Mouse (Mus musculus) left cerebral cortex, adult 2 months (tissue): ENCODE measurements at regions not wholly inside any gene's neighbourhood (a gene's known extent, or its start where the extent isn't known, plus 50 kb on each side); places are given as distances from the start of the nearest gene placed in this dataset.

Source experiments
- DNase-seq, 2 experiments: peaks; one replicate each; pipeline ENCODE4 v3.0.0; 2021 to 2022; ENCODE audit warnings: low spot score in 2 of 2, mixed read lengths in 1 of 2; ENCODE audit errors: extremely low spot score in 1 of 2
- H3K27ac ChIP-seq: fragments of 200-600 bp; 2 replicates; pipeline ENCODE4 v1.8.1; 2022
- H3K4me3 ChIP-seq: fragments of 200-600 bp; 2 replicates; pipeline ENCODE4 v1.8.1; 2022
- CTCF ChIP-seq: fragments of 200-600 bp; IDR thresholded peaks from 2 replicates; pipeline ENCODE4 v1.8.1; 2022; ENCODE audit warnings: antibody characterized with exemption, mild to moderate bottlenecking, moderate library complexity
- intact Hi-C: fragments of 180-260 bp; cut with DNase I; formaldehyde crosslinking; loops from one replicate; pipeline ENCODE4 v1.15.1; 2025

DNA sequence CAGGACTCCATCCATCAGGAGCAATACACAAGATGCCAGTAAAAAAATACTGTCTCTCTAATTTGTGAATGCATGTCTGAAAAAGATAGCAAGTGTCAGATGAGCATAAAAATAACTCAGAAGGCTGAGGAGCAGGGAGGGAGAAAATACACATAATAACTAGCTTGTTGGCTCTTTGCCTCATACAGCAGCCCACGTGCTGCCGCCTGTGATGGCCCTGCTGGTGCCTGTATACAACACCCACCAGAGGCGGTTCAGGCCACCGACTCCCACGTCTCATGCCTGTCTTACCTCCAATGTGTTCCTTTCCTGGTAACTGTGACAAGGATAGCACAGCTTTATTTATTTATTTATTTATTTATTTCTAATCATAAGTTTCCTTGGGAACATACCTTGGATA is 119.5 kb upstream of the Sgk1 start:
- Histone ChIP-seq H3K27ac (peak overlapping the region; percentile 51), H3K4me3 (no peak overlapping the region)
- TF ChIP-seq CTCF: no peak
- intact Hi-C loops: loop anchor here (5.0 kb wide), 3 partner anchors 105 to 280 kb away; no protein-coding TSS in a partner anchor
- DNase-seq: peak; percentile 37 to 44

DNA sequence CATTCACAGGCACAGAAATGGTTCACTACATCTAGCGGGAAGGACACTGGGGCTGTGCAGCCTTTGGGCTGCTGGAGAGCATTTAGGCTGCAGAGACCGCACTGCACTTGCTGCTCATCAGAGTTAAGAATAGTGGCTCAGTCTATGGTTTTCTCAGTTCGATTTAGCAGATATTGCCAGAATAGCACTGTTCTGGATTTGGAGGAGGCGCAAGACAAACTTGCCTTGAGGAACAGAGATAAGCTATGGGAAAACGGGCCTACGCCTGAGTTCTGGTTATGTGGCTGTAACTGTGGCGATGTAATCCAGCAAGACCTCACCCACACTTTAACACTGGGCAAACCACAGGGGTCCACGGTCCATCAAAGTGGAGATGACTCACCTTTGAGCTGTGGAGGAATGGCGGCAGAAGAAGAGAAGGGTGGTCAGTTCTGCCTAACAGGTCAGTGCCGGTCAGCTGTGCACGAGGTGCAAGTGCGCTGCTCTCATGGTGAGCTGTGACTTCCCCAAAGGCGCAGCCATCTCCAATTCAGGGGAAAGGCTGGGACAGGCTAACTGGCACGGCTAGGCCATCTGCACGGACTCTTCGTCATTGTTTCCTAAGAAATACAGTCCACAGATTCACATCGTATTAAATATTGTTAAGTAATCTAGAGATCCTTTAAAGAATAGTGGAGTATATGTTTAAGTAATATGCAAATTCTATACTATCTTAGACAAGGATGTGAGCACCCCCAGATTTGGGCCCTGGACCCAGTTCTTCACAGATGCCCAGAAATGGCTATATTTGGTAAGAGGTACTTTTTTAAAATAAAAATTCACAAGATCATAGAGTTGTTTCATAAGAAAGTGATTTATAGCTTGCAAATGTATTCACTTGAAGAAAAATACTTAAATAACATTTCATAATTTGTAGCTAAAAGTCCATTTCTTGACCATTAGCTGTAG is 118.7 kb upstream of the Sgk1 start:
- no peak overlapping the region for H3K4me3 ChIP-seq
- TF ChIP-seq CTCF: no peak
- peak overlapping the region; percentile 51 for H3K27ac ChIP-seq
- no peak for DNase-seq
- intact Hi-C loops: loop anchor here (5.0 kb wide), 3 partner anchors 106 to 281 kb away; no protein-coding TSS in a partner anchor

DNA sequence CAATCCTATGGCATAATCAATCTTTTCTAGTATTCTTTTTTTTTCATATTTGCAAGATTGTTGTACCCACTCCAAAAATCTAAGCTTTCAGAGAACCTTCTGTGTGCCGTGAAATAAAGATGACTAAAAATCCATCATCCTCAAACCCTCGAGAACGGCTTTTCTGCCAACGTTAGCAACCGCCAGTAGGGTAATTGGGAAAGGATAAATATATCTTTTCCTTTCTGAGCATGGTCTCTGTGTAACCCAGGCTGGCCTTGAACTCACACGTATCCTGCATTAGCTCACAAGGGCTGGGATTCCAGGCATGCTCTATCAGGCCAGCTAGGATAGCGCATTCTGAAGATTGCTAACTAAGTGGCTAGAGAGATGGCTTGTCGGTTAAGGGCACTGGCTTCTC is 117.9 kb upstream of the Sgk1 start:
- Histone ChIP-seq H3K27ac (peak overlapping the region; percentile 67), H3K4me3 (no peak overlapping the region)
- no peak; the same call in 1 of the 2 replicates for TF ChIP-seq CTCF
- intact Hi-C loops: loop anchor here (5.0 kb wide), 3 partner anchors 107 to 282 kb away; no protein-coding TSS in a partner anchor
- DNase-seq: no peak

DNA sequence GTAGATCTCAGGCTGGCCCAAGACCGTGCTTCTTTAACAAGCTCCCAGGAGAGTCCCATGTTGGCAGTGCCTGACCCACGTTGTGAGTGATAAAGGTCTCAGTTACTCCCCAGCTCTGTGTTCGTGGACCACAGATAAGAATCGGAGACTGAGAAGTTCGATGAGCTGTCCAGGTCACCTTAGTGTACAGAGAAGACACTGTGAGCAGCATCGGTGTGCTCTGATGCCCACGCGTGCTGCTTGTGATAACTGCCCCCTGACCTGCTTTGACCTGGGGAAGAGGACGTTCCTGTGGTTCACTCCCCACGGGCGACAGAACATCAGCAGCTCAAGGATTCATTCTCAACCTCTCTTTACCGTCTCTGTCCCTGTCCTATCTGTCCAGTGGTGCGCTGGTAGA is 117.1 kb upstream of the Sgk1 start:
- no peak overlapping the region for H3K4me3 ChIP-seq
- intact Hi-C loops: loop anchor here (5.0 kb wide), 3 partner anchors 108 to 283 kb away; no protein-coding TSS in a partner anchor
- H3K27ac ChIP-seq: no peak overlapping the region; the same call in 1 of the 2 replicates
- TF ChIP-seq CTCF: no peak
- no peak for DNase-seq

DNA sequence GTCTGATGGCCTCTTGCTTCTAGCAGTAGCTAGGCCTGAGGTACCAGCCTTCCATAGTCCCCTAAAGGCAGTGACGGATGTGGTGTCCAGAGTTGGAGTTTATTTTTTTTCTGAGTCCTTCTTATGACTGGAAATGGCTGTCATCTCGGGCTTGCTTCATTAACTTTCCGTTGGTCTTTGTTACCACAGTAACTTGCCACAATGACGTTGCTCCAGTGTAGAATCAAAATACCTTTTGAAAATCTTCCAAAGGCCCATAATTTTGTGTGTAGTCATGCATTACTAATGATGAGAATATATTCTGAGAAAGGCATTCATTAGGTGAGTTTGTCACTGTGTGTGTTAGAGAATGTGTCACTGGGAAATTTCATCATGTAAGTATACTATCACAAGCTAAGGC is 108.4 kb upstream of the Sgk1 start:
- no peak overlapping the region for H3K4me3 ChIP-seq
- H3K27ac ChIP-seq: no peak overlapping the region
- intact Hi-C loops: no loop called here
- TF ChIP-seq CTCF: no peak
- DNase-seq: no peak

DNA sequence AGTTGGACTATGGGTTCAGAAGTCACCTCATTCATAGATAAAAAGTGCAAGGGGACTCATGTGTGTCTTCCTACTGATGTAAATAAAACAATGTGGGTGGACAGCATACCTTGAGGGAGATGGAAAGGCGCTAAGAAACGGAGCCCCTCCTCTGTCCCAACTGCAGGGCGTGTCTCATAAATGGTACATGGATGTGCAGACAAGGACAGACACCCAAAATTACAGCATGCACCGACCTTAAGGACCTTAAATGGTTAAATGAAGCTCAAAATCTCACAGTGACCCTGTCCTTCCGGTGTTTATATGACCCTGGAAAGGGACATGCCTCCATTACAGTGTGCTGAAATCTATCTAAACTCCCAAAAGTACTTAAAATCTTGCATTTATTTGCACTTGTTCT is 106.5 kb upstream of the Sgk1 start:
- TF ChIP-seq CTCF: no peak
- no peak overlapping the region for H3K4me3 ChIP-seq
- H3K27ac ChIP-seq: no peak overlapping the region
- intact Hi-C loops: no loop called here
- DNase-seq: no peak

DNA sequence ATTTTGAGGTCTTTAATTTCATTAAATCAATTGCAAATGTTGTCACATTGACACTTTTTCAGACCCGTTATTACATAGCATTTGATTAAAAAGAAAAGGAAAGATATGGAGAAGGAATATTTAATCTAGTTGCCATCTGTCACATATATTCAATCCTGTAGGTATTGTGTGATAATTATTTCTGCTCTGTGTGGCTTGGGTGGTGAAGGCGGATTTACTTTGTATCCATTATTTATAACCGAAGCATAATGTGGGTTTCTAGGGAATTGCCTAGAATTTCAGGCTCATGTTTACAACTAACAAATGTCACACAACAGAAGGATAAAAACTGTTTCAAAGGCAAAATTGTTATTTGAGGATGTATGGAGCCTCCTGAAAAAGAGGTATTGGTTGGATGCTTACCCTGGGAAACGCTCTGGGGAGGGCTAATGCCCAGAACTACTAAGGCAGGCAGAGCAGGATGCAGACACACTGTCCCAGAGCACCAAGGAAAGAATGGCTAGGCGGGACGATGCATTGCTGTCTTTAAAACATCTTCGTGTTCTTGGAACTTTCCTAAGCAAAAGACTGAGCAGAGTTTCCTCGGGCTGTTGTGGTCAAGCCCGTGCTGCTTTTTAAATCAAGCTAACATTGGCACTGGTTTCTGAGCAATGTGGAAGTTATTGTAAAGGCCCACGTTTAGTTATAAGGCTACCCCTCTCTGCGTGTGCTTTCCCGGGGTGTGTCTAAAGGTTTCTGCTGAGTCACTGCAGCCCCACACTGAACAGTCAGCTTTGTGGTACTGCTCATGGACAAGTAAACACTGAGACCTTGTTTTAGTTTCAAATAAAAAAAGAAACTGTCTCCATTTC is 105.8 kb upstream of the Sgk1 start:
- no peak overlapping the region for H3K4me3 ChIP-seq
- no peak overlapping the region for H3K27ac ChIP-seq
- intact Hi-C loops: no loop called here
- TF ChIP-seq CTCF: no peak
- DNase-seq: no peak

DNA sequence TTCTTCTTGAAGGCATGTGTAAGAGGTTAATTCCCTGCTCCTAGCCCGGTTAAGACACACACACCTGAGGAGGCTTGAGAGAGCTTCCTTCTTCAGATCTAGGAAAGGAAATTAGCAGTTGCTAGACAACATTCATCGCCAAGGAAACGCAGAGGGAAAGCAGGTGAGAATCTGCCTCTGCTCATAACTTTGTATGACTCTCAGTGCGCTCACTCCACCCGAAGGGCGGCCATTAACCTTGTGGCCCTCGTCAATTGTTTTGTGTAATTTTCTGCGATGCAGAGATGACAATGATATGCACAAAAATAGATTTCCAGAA is 105.3 kb upstream of the Sgk1 start:
- intact Hi-C loops: no loop called here
- Histone ChIP-seq H3K27ac (no peak overlapping the region), H3K4me3 (no peak overlapping the region)
- no peak for TF ChIP-seq CTCF
- no peak for DNase-seq

DNA sequence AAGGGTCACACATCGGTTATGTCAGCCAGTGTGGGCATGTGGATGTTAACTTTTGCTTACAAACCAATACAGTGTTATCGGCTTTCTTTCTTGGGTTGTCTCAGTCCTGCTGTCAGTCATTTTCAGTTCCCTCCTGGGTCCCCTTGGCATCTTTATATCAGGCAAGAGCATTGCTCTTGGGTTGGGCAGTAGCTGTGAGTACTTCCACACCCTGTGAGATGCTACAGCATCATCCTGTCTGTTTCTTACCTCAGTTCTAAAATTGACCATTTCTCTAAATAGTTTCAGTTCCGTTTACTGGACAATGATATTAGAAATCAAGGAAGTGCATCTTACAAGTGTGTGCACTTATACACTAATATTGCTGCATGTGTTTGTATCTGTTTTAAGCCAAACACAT is 104.9 kb upstream of the Sgk1 start:
- DNase-seq: no peak
- Histone ChIP-seq H3K27ac (no peak overlapping the region), H3K4me3 (no peak overlapping the region)
- no peak for TF ChIP-seq CTCF
- intact Hi-C loops: no loop called here

DNA sequence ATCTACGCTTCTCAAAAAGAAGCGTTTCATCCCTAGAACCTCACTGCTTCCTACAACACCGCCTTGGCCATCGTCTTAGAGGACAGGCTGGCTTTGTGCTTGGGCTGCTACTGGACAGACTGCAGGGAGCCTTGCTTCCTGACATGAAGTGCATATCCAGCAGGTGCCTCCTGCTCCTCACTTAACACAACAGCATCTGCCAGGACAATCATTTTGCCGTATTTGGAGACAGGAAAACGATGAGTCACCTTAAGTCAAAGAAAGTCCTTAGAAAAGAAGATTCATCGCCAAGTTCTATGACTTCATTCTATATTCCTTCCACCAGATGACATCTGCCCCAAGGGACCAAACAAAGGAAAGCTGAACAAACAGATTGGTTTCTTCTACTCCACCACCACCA is 98.5 kb upstream of the Sgk1 start:
- Histone ChIP-seq H3K4me3 (no peak overlapping the region), H3K27ac (no peak overlapping the region)
- intact Hi-C loops: no loop called here
- DNase-seq: no peak
- TF ChIP-seq CTCF: no peak

DNA sequence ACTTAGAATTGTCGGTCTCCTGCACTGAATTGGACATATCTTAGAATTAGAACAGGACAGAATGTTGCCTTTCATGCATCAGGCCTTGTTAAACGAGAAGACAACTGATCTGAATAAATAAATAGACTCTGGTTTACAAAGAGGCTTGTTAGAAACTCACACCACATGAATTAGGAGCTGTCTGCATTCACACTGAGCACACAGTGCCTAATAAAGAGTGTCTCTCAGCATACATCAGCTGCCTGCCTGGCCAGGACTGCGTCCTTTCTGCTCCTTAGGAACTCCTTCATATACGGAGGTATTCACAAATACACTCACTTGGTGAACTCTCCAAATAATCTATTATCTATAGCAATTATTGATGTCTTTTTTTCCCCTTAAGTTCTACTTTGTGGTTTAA is 96.9 kb upstream of the Sgk1 start:
- intact Hi-C loops: loop anchor here (5.0 kb wide), 1 partner anchor 188 kb away; no protein-coding TSS in a partner anchor
- Histone ChIP-seq H3K27ac (no peak overlapping the region), H3K4me3 (no peak overlapping the region)
- no peak for DNase-seq
- no peak for TF ChIP-seq CTCF

DNA sequence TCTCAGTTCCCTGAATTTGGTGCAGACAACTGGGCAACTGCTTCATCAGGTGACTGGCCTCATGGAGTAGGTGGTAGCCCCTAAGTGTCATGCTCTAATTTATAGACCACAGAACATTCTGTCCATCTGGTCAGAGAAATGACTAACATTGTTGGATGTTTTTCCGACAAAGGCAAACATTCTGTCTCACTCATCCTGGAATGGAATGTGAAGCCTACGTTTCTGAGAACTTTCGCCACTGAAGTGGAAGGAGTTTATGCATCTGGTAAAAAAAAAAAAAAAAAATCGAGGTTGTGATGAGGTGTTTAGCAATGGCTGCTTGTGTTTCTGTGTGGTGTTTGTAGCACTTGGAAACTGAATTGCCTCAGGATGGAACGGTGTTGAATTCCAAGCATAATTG is 96.2 kb upstream of the Sgk1 start:
- Histone ChIP-seq H3K4me3 (no peak overlapping the region), H3K27ac (no peak overlapping the region)
- DNase-seq: no peak
- intact Hi-C loops: loop anchor here (5.0 kb wide), 1 partner anchor 188 kb away; no protein-coding TSS in a partner anchor
- no peak for TF ChIP-seq CTCF
